Mouse (Mus musculus) ES-E14 (cell line): ENCODE results near the gene Zfp692.

Experiments
- HCFC1 ChIP-seq: IDR thresholded peaks from 2 replicates; pipeline ENCODE4 v1.6.1; 2012; ENCODE audit warnings: low read length, inconsistent platforms, borderline replicate concordance; ENCODE audit not compliant: insufficient read depth
- MAFK ChIP-seq: IDR thresholded peaks from 2 replicates; pipeline ENCODE4 v1.6.1; 2014; ENCODE audit warnings: mild to moderate bottlenecking, low read depth, low read length, inconsistent platforms; ENCODE audit not compliant: insufficient read depth
- ZC3H11A ChIP-seq: IDR thresholded peaks from 2 replicates; pipeline ENCODE4 v1.6.1; 2012; ENCODE audit warnings: low read depth, mild to moderate bottlenecking, inconsistent platforms, low read length, borderline replicate concordance

- TF ChIP-seq HCFC1: no peak
- TF ChIP-seq ZC3H11A: no peak
- TF ChIP-seq MAFK: no peak
These were observed 39.9 kb downstream of the Zfp692 start for GRCm38 (mm10) chr11:58346745-58347144.
